Mouse (Mus musculus) testis, postnatal 10 days (tissue): ENCODE data around the gene Dtnbp1.

ENCODE experiments used
- DNase-seq: peaks from one replicate; pipeline ENCODE4 v3.0.0; 2021; ENCODE audit warnings: low spot score

Gene Dtnbp1

GRCm38 (mm10) chr13:44948320-44949250, 53.4 kb downstream of the Dtnbp1 start:
- DNase-seq = no peak

- DNase-seq = no peak
Observed at GRCm38 (mm10) chr13:44946880-44947635, 54.9 kb downstream of the Dtnbp1 start.

- peak; percentile 60 for DNase-seq
Observed at GRCm38 (mm10) chr13:44943618-44944017, 58.3 kb downstream of the Dtnbp1 start.

- DNase-seq = no peak
Observed at GRCm38 (mm10) chr13:44939326-44940035, 62.5 kb downstream of the Dtnbp1 start.

GRCm38 (mm10) chr13:44937681-44938080, 64.3 kb downstream of the Dtnbp1 start:
- DNase-seq = no peak

- DNase-seq = no peak
Observed at GRCm38 (mm10) chr13:44933575-44933974, 68.4 kb downstream of the Dtnbp1 start.

- DNase-seq = no peak
Observed at GRCm38 (mm10) chr13:44932307-44933264, 69.4 kb downstream of the Dtnbp1 start.

GRCm38 (mm10) chr13:44926311-44926710, 75.6 kb downstream of the Dtnbp1 start:
- DNase-seq = no peak

- no peak for DNase-seq
Observed at GRCm38 (mm10) chr13:44925173-44925572, 76.8 kb downstream of the Dtnbp1 start.

- no peak for DNase-seq
Observed at GRCm38 (mm10) chr13:44924042-44924441, 77.9 kb downstream of the Dtnbp1 start.

- DNase-seq = no peak
Observed at GRCm38 (mm10) chr13:44921721-44922120, 80.2 kb downstream of the Dtnbp1 start.

- DNase-seq = no peak
Observed at GRCm38 (mm10) chr13:44921095-44921494, 80.9 kb downstream of the Dtnbp1 start.

GRCm38 (mm10) chr13:44918269-44918668, 83.7 kb downstream of the Dtnbp1 start:
- DNase-seq = no peak

GRCm38 (mm10) chr13:44917202-44917601, 84.7 kb downstream of the Dtnbp1 start:
- no peak for DNase-seq

GRCm38 (mm10) chr13:44915945-44916344, 86.0 kb downstream of the Dtnbp1 start:
- no peak for DNase-seq

- no peak for DNase-seq
Observed at GRCm38 (mm10) chr13:44915382-44915781, 86.6 kb downstream of the Dtnbp1 start.

GRCm38 (mm10) chr13:44913560-44913959, 88.4 kb downstream of the Dtnbp1 start:
- no peak for DNase-seq

GRCm38 (mm10) chr13:44912851-44913250, 89.1 kb downstream of the Dtnbp1 start:
- DNase-seq = peak; percentile 56

- DNase-seq = no peak
Observed at GRCm38 (mm10) chr13:44908790-44909189, 93.2 kb downstream of the Dtnbp1 start.

GRCm38 (mm10) chr13:44907702-44908101, 94.2 kb downstream of the Dtnbp1 start:
- DNase-seq = peak; percentile 94

- DNase-seq = no peak
Observed at GRCm38 (mm10) chr13:44906141-44906540, 95.8 kb downstream of the Dtnbp1 start.
